11 mouse cellular contexts compared by ENCODE assay signal in genomic region chr8:106400181-106400580, GRCm38 (mm10). TPM values are rescaled to one million over a fixed set of nuclear protein-coding genes. Genes with fewer than 3 reads are reported as not detected.
DNase-seq lines count a peak whose midpoint lies in the region; ATAC-seq lines count a peak whose summit lies in the region.
"Had no signal": no experiment of that assay in that cellular context is flagged by ENCODE, and none has a peak within 500 bp of the region (broad histone marks: within the 10 kb centered on the region; RNA-seq: fewer than 3 reads in every experiment).

No protein-coding gene starts in this region.

- 45% methylated on average over 5 of the region's 5 CpGs for WGBS in forebrain, embryonic 15.5 days
- WGBS in forebrain, embryonic 10.5 days = 70% methylated on average over 5 of the region's 5 CpGs
- WGBS in kidney, embryonic 14.5 days = 25% methylated on average over 5 of the region's 5 CpGs
- WGBS in intestine, embryonic 16.5 days = 38% methylated on average over 5 of the region's 5 CpGs

- no peak overlapping the region for H3K27ac ChIP-seq in forebrain, embryonic 15.5 days (replicated peaks)
- no peak overlapping the region for H3K27ac ChIP-seq in forebrain, embryonic 10.5 days
- H3K27ac ChIP-seq in kidney, embryonic 14.5 days (ENCODE audit: low read depth, low read length) = peak overlapping the region; percentile 33; the same call in 1 of the 2 replicates
- H3K27ac ChIP-seq in intestine, embryonic 16.5 days (ENCODE audit: low read length) = peak overlapping the region; percentile 71
- H3K27ac ChIP-seq: left cerebral cortex, adult 2 months had no signal

- DNase-seq in forebrain, embryonic 10.5 days (ENCODE audit: extremely low spot score, low spot score) = no peak
- DNase-seq in kidney, adult 8-10 months = no peak
- DNase-seq in MN1 (ENCODE audit: low spot score) = peak; percentile 21
- DNase-seq in frontal cortex, adult 2 months (ENCODE audit: extremely low spot score in 1 of 2, low spot score in 1 of 2) = no peak
- DNase-seq in urinary bladder, postnatal 25 days (ENCODE audit: low spot score) = no peak
- DNase-seq: B cell, adult 2 months; cerebellum, adult 9-10 months had no signal

- no peak overlapping the region for H3K4me2 ChIP-seq in forebrain, embryonic 15.5 days (replicated peaks)
- no peak overlapping the region for H3K4me2 ChIP-seq in kidney, embryonic 14.5 days (replicated peaks; ENCODE audit: low read depth, low read length)
- H3K4me2 ChIP-seq in intestine, embryonic 16.5 days (ENCODE audit: low read depth, low read length) = no peak overlapping the region

- ATAC-seq in forebrain, embryonic 15.5 days (replicated peaks) = 0 out of 2 replicates have a peak, but pooled peaks have one; percentile 41
- ATAC-seq in kidney, embryonic 14.5 days (ENCODE audit: low FRiP score, low TSS enrichment) = 0 out of 2 replicates have a peak, but pooled peaks have one; percentile 44
- ATAC-seq in intestine, embryonic 16.5 days = peak; percentile 10; the same call in 1 of the 2 replicates

- no peaks in the 10 kb centered on the region for H3K36me3 ChIP-seq in forebrain, embryonic 15.5 days
- H3K36me3 ChIP-seq in forebrain, embryonic 10.5 days (replicated peaks) = no peaks in the 10 kb centered on the region
- no peaks in the 10 kb centered on the region for H3K36me3 ChIP-seq in kidney, embryonic 14.5 days (ENCODE audit: control insufficient read depth, insufficient read depth, low read length)
- H3K36me3 ChIP-seq in intestine, embryonic 16.5 days (ENCODE audit: control insufficient read depth, insufficient read depth, low read length) = no peaks in the 10 kb centered on the region

- H3K4me3 ChIP-seq in forebrain, embryonic 15.5 days = no peak overlapping the region
- H3K4me3 ChIP-seq in forebrain, embryonic 10.5 days = no peak overlapping the region
- H3K4me3 ChIP-seq in kidney, embryonic 14.5 days (ENCODE audit: low read length) = no peak overlapping the region
- no peak overlapping the region for H3K4me3 ChIP-seq in intestine, embryonic 16.5 days (ENCODE audit: low read length)
- H3K4me3 ChIP-seq: left cerebral cortex, adult 2 months had no signal

- no peaks in the 10 kb centered on the region for H3K27me3 ChIP-seq in forebrain, embryonic 15.5 days
- H3K27me3 ChIP-seq in forebrain, embryonic 10.5 days (ENCODE audit: poor library complexity, severe bottlenecking) = no peaks in the 10 kb centered on the region
- H3K27me3 ChIP-seq in kidney, embryonic 14.5 days (ENCODE audit: control insufficient read depth, insufficient read depth, low read length) = no peaks in the 10 kb centered on the region
- no peaks in the 10 kb centered on the region for H3K27me3 ChIP-seq in intestine, embryonic 16.5 days (replicated peaks; ENCODE audit: control insufficient read depth, insufficient read depth, low read length)

- no peaks in the 10 kb centered on the region for H3K9me3 ChIP-seq in forebrain, embryonic 15.5 days
- H3K9me3 ChIP-seq in forebrain, embryonic 10.5 days = no peaks in the 10 kb centered on the region
- no peaks in the 10 kb centered on the region for H3K9me3 ChIP-seq in kidney, embryonic 14.5 days (ENCODE audit: control insufficient read depth, low read length)
- no peaks in the 10 kb centered on the region for H3K9me3 ChIP-seq in intestine, embryonic 16.5 days (ENCODE audit: control insufficient read depth, low read length)

- no peak overlapping the region for H3K9ac ChIP-seq in forebrain, embryonic 15.5 days (replicated peaks)
- H3K9ac ChIP-seq in kidney, embryonic 14.5 days (ENCODE audit: low read depth, low read length) = no peak overlapping the region
- H3K9ac ChIP-seq in intestine, embryonic 16.5 days (ENCODE audit: low read depth, low read length) = peak overlapping the region; percentile 6; the same call in 1 of the 2 replicates

- peaks cover 9% of the 10 kb centered on the region for H3K4me1 ChIP-seq in forebrain, embryonic 15.5 days
- peaks cover 26% of the 10 kb centered on the region for H3K4me1 ChIP-seq in forebrain, embryonic 10.5 days
- H3K4me1 ChIP-seq in kidney, embryonic 14.5 days (ENCODE audit: control insufficient read depth, insufficient read depth, low read length) = peaks cover 13% of the 10 kb centered on the region; the same call in 1 of the 2 replicates
- peaks cover 10% of the 10 kb centered on the region; the same call in 1 of the 2 replicates for H3K4me1 ChIP-seq in intestine, embryonic 16.5 days (ENCODE audit: control insufficient read depth, insufficient read depth, low read length)

RNA-seq across cellular contexts. Expression of gene Zfp90, which starts 14.9 kb away (rescaled TPM):
- polyA plus RNA-seq in forebrain, embryonic 15.5 days (2015; fragmentation: Nextera tagmentation; extraction: Ambion mirVana) = 54.6 and 57.4 TPM in 2 replicates
- 22.3 and 24.5 TPM in 2 replicates for polyA plus RNA-seq in forebrain, embryonic 10.5 days (2016; fragmentation: Nextera tagmentation; extraction: Ambion mirVana)
- 15.9 and 19.5 TPM in 2 replicates for polyA plus RNA-seq in kidney, embryonic 14.5 days (2014; fragmentation: Nextera tagmentation; extraction: Ambion mirVana)
- 11.9 and 12.5 TPM in 2 replicates for polyA plus RNA-seq in intestine, embryonic 16.5 days (2015; fragmentation: Nextera tagmentation; extraction: Ambion mirVana)
- polyA plus RNA-seq in frontal cortex, adult 2 months (2012; rRNA removed) = 13.0 and 14.0 TPM in 2 replicates

Comparison
In these comparisons a context has a peak if more than half of its experiments do, and no peak if none do; other contexts are left out.
1. H3K27ac ChIP-seq: peak in kidney, embryonic 14.5 days (single experiment) and intestine, embryonic 16.5 days (single experiment); none in forebrain, embryonic 15.5 days (single experiment) and forebrain, embryonic 10.5 days (single experiment).
2. Peak in every context shown above with its lines, with median percentiles within 50 percentile points of each other: ATAC-seq.